Mouse (Mus musculus): ENCODE measurements around the gene Zfp990. TPM values are rescaled to one million over a fixed set of nuclear protein-coding genes. Genes with fewer than 3 reads are reported as not detected.
"Not testable (repeated sequence)": the region's sequence is repeated elsewhere in the genome, so short reads cannot be mapped to it uniquely, and the experiment has no call there.

The Zfp990 gene
- total and polyA plus RNA-seq, 3 experiments: 0.04 to 0.13 (median 0.13) TPM

DNA sequence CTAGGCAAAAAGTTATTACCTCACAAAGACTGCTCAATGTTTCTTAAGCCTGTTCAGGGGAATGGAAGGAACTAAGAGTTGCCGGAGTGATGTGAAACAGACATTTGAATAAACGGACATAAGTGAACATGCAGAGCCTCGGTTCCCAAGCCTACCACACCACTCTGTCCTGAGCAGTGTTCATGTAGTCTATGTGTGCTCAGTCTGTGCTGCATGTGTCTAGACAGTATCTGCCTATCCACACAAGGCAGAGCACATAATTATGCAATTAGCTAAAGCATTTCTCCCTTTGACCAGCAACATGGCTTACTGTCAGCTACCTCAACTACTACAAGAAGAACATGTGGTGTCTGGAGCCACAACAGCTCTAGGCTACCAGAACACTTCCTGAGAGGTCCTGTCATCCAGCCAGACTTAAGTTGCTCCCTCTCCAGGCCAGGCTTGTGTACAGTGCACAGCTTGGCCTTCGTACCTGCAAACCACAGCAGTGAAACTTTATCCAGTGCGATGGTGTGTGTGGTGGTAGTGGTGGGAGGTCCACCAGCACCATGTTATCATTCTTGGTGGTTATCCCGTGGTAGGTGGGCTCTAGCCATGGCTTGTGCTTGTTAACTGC, 35.3 kb downstream of the Zfp990 start:
- H3K27me3 ChIP-seq (replicated peaks); H3K79me2 ChIP-seq (replicated peaks; ENCODE audit: control insufficient read depth, extremely low read depth, insufficient read depth, poor library complexity, severe bottlenecking); H3K4me2 ChIP-seq (ENCODE audit: insufficient read depth, low read depth, poor library complexity, severe bottlenecking); H3K36me3 ChIP-seq (replicated peaks in 1 of 2; ENCODE audit: control insufficient read depth in 1 of 2, insufficient read depth in 1 of 2, low read length in 1 of 2); H3K9me3 ChIP-seq (replicated peaks; ENCODE audit: low read length); H3K27ac ChIP-seq (ENCODE audit: insufficient read depth, low read depth); H3K9ac ChIP-seq (ENCODE audit: insufficient read depth, low read depth); DNase-seq (ENCODE audit: extremely low read depth); dilution Hi-C loops (cut with MboI; ENCODE audit: extremely low pct_ligation_motif_present, extremely low pct_unique_long_range_greater_than_20kb, low sequenced_read_pairs); H3K4me3 ChIP-seq (replicated peaks in 1 of 3; ENCODE audit: low read depth in 2 of 3, low read length in 2 of 3, poor library complexity in 1 of 3); H3K4me1 ChIP-seq (ENCODE audit: control insufficient read depth in 1 of 2, insufficient read depth in 2 of 2): not testable (repeated sequence)
- in situ Hi-C loops (cut with MboI; ENCODE audit: low pct_ligation_motif_present, low pct_unique_long_range_greater_than_20kb, low sequenced_read_pairs): loop anchor here (25.0 kb wide), 1 partner anchor 1791 kb away; no protein-coding TSS in a partner anchor

- H3K27ac ChIP-seq (ENCODE audit: insufficient read depth, low read depth); dilution Hi-C loops (cut with MboI; ENCODE audit: extremely low pct_ligation_motif_present, extremely low pct_unique_long_range_greater_than_20kb, low sequenced_read_pairs); H3K36me3 ChIP-seq (replicated peaks in 1 of 2; ENCODE audit: control insufficient read depth in 1 of 2, insufficient read depth in 1 of 2, low read length in 1 of 2); H3K4me3 ChIP-seq (replicated peaks in 1 of 3; ENCODE audit: low read depth in 2 of 3, low read length in 2 of 3, poor library complexity in 1 of 3); H3K4me1 ChIP-seq (ENCODE audit: control insufficient read depth in 1 of 2, insufficient read depth in 2 of 2); DNase-seq (ENCODE audit: extremely low read depth); H3K9ac ChIP-seq (ENCODE audit: insufficient read depth, low read depth); H3K4me2 ChIP-seq (ENCODE audit: insufficient read depth, low read depth, poor library complexity, severe bottlenecking); H3K79me2 ChIP-seq (replicated peaks; ENCODE audit: control insufficient read depth, extremely low read depth, insufficient read depth, poor library complexity, severe bottlenecking); H3K9me3 ChIP-seq (replicated peaks; ENCODE audit: low read length); H3K27me3 ChIP-seq (replicated peaks): not testable (repeated sequence)
- in situ Hi-C loops (cut with MboI; ENCODE audit: low pct_ligation_motif_present, low pct_unique_long_range_greater_than_20kb, low sequenced_read_pairs): loop anchor here (25.0 kb wide), 1 partner anchor 1791 kb away; no protein-coding TSS in a partner anchor
Observed at GRCm38 (mm10) chr4:145546477-145546876, 35.9 kb downstream of the Zfp990 start.

GRCm38 (mm10) chr4:145556680-145557079, 46.1 kb downstream of the Zfp990 start:
- in situ Hi-C loops (cut with MboI; ENCODE audit: low pct_ligation_motif_present, low pct_unique_long_range_greater_than_20kb, low sequenced_read_pairs): loop anchor here (5.0 kb wide), 1 partner anchor 1961 kb away; no protein-coding TSS in a partner anchor

More at GRCm38 (mm10) chr4:145556680-145557079, 46.1 kb downstream of the Zfp990 start:
- Histone ChIP-seq H3K4me3 (replicated peaks in 1 of 3; ENCODE audit: low read depth in 2 of 3, low read length in 2 of 3, poor library complexity in 1 of 3) (no peak overlapping the region), H3K79me2 (replicated peaks; ENCODE audit: control insufficient read depth, extremely low read depth, insufficient read depth, poor library complexity, severe bottlenecking) (no peaks in the 10 kb centered on the region), H3K9ac (ENCODE audit: insufficient read depth, low read depth) (no peak overlapping the region), H3K4me2 (ENCODE audit: insufficient read depth, low read depth, poor library complexity, severe bottlenecking) (no peak overlapping the region), H3K27me3 (replicated peaks) (no peaks in the 10 kb centered on the region), H3K27ac (ENCODE audit: insufficient read depth, low read depth) (no peak overlapping the region), H3K4me1 (ENCODE audit: control insufficient read depth in 1 of 2, insufficient read depth in 2 of 2) (no peaks in the 10 kb centered on the region), H3K9me3 (replicated peaks; ENCODE audit: low read length) (peaks cover 4% of the 10 kb centered on the region), H3K36me3 (replicated peaks in 1 of 2; ENCODE audit: control insufficient read depth in 1 of 2, insufficient read depth in 1 of 2, low read length in 1 of 2) (no peaks in the 10 kb centered on the region)
- no peak for DNase-seq (ENCODE audit: extremely low read depth)
- dilution Hi-C loops (cut with MboI; ENCODE audit: extremely low pct_ligation_motif_present, extremely low pct_unique_long_range_greater_than_20kb, low sequenced_read_pairs): loop anchor here (5.0 kb wide), 1 partner anchor 1961 kb away; no protein-coding TSS in a partner anchor
- TF ChIP-seq E2F4 (IDR thresholded peaks at IDR 0.05; ENCODE audit: insufficient replicate concordance, low read depth, low read length) (no peak), POLR2AphosphoS2 (IDR thresholded peaks at IDR 0.05; ENCODE audit: low read depth, low read length) (no peak), MAZ (IDR thresholded peaks at IDR 0.05; ENCODE audit: low read depth, low read length) (no peak), ZC3H11A (IDR thresholded peaks at IDR 0.05; ENCODE audit: low read depth, low read length) (no peak), ELF1 (IDR thresholded peaks at IDR 0.05; ENCODE audit: low read depth, low read length) (no peak), ZNF384 (IDR thresholded peaks at IDR 0.05; ENCODE audit: low read depth, low read length) (no peak), CHD2 (IDR thresholded peaks at IDR 0.05; ENCODE audit: low read length) (no peak), ZKSCAN1 (IDR thresholded peaks at IDR 0.05; ENCODE audit: borderline replicate concordance, low read depth, low read length) (no peak), HCFC1 (IDR thresholded peaks at IDR 0.05; ENCODE audit: low read depth, low read length) (no peak), CHD1 (IDR thresholded peaks at IDR 0.05; ENCODE audit: low read depth, low read length) (no peak), MEF2A (IDR thresholded peaks at IDR 0.05; ENCODE audit: borderline replicate concordance, low read depth, low read length) (no peak)
